Mouse (Mus musculus): ENCODE results near the gene Gsdma2.
"Not testable (repeated sequence)": the region's sequence is repeated elsewhere in the genome, so short reads cannot be mapped to it uniquely, and the experiment has no call there.

Gene Gsdma2

DNA sequence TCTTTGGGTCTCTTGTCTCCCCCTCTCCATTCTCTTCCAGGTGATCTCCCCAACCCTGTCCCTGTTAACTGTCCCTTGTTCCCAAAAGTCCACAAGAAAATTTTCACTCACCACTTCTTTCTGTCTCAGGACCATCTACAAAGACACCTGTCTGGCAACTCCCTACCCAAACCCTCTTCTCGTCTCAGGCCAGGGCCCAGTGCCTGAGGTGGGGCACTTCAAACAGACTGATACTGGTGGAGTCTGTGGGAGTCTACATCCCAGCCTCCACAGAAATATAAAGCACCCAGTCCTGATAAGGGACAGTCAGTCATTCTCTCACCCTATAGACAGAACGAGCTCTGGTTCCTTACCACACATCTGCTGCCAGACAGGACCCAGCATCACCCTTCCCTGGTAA is at the start of gene Gsdma2:
Gene Gsdma2, plus strand, starts transcription at position 301 of the 400 bp plus-strand sequence.
- no peak for DNase-seq (ENCODE audit: low read depth, low spot score)

DNA sequence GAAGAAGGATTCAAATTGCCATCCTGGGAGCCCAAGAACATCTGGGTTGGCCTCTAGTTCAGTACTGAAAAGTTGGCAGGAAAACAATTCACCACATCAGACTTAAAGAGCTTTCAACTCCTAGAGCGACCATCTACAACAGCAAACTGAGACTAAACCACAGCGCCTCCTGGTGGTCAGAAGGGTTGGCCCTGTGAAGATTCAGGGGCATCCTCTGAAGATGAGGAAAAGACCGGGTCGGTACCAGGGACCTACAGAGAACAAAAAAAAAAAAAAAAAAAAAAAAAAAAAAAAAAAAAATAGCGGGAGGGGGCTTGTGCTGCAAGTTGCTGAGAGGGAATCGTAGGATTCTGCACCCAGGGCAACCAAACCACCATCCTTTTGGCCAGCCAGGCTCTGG is 49.2 kb upstream of the Gsdma2 start:
- DNase-seq (ENCODE audit: low read depth, low spot score) = peak; percentile 65

- no peak for DNase-seq (ENCODE audit: low read depth, low spot score)
Measured at GRCm38 (mm10) chr11:98597991-98598390, 48.6 kb upstream of the Gsdma2 start, which contains the start of gene Lrrc3c. Gene Lrrc3c, plus strand, starts transcription at chr11:98598291.

DNA sequence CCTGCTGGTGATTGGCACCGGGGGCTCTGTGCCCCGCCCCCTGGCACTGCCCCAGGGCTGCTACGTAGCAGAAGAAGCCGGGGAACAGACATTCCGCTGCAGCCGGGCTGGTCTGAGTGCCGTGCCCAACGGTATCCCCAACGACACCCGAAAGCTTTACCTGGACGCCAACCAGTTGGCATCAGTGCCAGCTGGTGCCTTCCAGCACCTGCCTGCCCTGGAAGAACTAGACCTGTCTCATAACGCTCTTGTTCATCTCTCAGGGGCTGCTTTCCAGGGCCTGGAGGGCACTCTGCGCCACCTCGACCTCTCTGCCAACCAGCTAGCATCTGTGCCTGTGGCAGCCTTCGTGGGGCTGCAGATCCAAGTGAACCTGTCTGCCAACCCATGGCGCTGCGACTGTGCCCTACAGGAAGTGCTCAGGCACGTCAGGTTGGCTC is 47.7 kb upstream of the Gsdma2 start:
- no peak for DNase-seq (ENCODE audit: low read depth, low spot score)

DNA sequence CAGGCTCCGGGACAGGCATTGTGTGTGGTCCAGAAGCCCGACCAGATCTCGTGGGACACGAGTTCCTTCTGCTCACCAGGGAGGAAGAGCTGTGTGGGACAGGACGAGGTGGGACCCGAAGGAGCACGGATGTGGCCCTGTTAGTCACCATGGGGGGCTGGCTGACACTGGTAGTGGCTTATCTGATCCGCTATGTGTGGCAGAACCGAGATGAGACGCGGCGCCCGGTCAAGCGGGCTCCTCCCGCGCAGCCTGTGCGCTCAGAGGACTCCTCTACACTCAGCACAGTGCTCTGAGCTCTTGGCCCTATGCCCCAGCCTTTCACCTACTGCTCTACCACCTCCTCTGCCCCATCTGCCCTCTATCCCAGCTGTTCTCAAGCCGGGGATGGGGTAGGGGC is 47.3 kb upstream of the Gsdma2 start:
- no peak for DNase-seq (ENCODE audit: low read depth, low spot score)

DNA sequence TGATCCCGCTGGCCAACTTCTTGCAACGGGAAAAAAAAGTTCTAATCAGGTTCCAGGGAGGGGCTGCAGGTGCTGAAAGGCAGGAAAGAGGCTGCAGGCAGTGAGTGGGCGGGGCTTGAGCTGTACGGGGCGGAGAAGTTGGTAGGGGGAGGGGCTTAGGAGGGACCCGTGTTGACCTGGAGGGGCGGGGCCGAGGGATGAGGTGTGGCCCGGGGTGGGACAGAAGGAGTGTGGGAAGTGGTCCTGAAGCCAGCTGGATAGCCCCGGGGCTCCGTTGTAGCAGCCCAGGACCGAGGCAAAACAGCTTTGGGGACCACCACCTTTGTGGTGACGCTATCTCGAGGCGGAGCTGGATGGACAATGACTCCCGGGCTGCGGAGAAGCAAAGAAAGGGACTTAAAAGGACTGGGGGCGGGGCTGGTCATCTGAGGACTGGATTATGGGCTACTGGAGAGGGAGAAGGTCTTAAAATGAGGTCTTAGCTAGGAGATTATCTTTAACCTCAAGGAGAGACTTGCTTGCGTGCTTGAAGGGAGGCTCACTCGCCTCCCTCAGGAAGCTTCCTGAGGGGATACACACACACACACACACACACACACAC is 44.4 kb upstream of the Gsdma2 start:
- peak; percentile 39 for DNase-seq (ENCODE audit: low read depth, low spot score)

DNA sequence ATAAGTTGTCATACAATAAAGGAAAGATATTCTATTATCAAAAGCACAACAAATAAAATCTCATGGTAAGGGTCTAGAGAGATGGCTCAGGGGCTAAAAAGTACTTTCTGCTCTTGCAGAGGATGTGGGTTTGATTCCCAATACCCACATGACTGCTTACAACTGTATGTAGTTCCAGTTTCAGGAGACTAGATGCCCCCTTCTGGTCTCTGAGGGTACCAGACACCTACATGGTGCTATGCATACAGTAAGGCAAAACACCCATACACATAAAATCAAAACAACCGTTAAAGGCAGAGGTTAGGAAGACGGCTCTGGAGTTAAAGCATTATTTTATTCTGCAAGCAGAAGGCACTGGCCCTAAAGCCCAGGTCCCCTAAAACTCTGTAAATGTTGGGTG is 42.6 kb upstream of the Gsdma2 start:
- DNase-seq (ENCODE audit: low read depth, low spot score) = no peak

- DNase-seq (ENCODE audit: low read depth, low spot score) = not testable (repeated sequence)
Measured at GRCm38 (mm10) chr11:98604911-98605310, 41.6 kb upstream of the Gsdma2 start.

DNA sequence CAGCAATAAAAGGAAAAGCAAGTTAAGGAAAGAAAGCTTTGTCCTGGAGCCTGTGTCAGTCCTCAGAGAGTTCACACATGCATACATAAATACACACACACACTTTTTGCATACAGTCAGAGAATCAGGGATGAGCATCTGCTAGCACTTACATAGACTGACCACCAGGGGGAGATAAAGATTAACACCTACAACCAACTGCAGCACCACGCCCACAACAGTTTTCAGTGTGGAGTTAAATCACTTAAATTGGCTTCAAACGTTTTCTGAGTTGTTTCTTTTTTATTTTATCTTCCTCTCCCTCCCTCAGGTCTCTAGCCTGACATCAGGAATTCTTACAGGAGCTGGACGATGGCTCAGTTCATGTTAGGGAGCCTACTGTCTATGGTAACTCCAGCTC is 39.8 kb upstream of the Gsdma2 start:
- DNase-seq (ENCODE audit: low read depth, low spot score) = peak; percentile 54

DNA sequence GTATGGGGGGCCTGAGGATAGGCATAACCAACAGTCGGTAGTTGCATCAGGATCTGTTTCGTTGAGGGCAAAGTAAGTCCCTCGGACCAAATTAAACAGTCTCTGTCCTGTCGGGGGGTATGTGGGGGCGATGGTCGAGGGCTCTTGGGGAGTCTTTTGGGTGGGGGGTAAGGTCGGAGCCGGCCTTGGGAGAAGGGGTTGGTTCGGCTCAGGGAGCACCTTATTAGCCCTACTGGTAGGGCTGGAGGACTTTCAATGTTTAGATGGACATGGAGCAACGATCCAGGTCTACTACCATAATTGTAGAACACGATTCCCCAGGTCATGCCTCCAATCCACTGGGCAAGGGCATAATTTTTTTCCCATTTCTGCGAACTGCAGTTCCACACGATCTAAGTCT is 25.8 kb upstream of the Gsdma2 start:
- DNase-seq (ENCODE audit: low read depth, low spot score) = no peak

DNA sequence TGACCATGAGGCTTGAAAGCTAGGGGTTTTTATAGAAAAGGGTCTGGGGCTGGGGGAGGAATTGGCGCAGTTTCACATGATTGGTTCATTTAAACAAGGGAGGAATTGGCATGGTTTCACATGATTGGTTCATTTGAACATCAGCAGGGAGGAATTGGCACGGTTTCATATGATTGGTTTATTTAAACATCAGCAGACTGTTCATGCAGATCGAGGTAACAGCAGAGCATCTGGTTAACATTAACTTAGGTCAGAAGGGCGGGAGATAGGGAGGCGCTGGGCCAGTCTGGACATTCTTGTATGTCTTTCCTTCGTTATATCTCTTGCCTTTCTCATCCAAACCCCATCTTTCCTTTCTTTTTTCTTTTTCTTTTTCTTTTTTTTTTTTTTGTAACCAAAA is 22.6 kb upstream of the Gsdma2 start:
- DNase-seq (ENCODE audit: low read depth, low spot score) = not testable (repeated sequence)

- DNase-seq (ENCODE audit: low read depth, low spot score) = not testable (repeated sequence)
Measured at GRCm38 (mm10) chr11:98624381-98624780, 22.2 kb upstream of the Gsdma2 start.

- no peak for DNase-seq (ENCODE audit: low read depth, low spot score)
Measured at GRCm38 (mm10) chr11:98625611-98626410, 20.7 kb upstream of the Gsdma2 start, which contains the start of the genes Gm12355 and Gsdma3. Gene Gm12355, minus strand, starts transcription at chr11:98625661. Gene Gsdma3, plus strand, starts transcription at chr11:98626360.

DNA sequence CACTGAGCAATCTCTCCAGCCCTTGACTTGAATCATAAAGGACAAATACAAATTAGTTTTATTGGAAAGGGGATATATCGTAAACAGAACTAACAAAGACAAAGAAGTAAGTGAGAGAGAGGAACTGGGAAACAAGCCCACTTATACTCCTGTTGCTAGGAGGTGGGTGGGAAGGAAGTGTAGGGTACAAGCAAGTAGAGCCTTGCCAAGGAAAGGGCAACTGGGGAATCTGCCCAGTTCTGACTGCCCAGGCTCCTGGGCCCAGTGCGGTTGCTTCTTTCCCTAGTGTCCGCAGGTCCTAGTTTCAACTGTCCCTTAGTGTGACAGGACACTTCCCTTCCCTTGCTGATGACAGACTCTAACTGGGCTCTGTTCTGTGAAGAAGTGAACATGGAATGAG is 17.9 kb upstream of the Gsdma2 start:
- DNase-seq (ENCODE audit: low read depth, low spot score) = no peak

GRCm38 (mm10) chr11:98630646-98631045 is 15.9 kb upstream of the Gsdma2 start:
- no peak for DNase-seq (ENCODE audit: low read depth, low spot score)

DNA sequence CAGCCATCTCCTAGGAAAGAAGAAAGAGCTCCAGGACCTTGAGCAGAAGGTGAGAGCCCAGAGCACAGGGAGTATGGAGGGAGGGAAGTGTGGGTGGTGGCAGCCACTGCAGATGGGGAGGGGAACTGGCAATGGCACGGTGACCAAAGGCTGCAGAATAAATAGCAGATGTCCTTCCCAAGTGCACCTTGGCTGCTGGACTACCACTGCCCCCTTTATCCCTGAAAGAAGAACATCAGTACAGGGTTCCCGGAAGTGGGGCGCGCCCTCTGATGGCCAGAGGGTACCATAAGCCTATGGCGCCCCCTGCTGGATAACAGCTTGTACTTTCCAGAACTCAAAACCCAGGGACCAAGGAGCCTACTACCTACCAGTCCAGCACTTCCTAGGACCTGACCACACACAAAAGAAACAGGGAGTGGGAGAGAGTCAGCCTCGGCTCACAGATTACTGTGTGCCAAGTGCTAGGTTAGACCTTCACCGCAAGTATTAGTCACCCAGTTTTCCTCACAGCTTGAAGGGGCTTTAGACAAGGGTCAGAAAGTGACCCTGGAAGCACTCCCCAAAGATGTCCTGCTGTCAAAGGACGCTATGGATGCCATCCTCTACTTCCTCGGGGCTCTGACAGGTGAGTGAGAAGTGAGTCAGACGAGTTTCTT is 11.1 kb upstream of the Gsdma2 start:
- DNase-seq (ENCODE audit: low read depth, low spot score) = not testable (repeated sequence)

GRCm38 (mm10) chr11:98637501-98637900 is 9.1 kb upstream of the Gsdma2 start:
- DNase-seq (ENCODE audit: low read depth, low spot score) = no peak

DNA sequence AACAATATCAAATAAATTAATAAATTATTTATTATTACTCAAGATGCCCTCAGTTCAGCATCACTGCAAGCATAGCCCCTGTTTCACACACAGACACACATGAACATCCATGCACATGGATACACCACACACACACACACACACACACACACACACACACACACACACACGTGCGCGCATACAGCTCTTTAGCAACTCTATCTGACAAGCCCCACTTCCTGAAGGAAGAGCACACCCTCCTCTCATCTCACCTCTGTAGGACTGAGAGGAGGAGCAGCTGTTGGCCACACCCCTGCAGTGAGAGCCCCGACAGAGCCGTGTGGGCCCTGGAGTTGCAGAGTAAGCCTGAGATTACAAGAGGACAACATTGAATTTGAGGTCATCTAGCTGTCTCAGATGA is 6.5 kb upstream of the Gsdma2 start:
- no peak for DNase-seq (ENCODE audit: low read depth, low spot score)

GRCm38 (mm10) chr11:98644757-98645156 is 1.8 kb upstream of the Gsdma2 start:
- DNase-seq (ENCODE audit: low read depth, low spot score) = no peak

DNA sequence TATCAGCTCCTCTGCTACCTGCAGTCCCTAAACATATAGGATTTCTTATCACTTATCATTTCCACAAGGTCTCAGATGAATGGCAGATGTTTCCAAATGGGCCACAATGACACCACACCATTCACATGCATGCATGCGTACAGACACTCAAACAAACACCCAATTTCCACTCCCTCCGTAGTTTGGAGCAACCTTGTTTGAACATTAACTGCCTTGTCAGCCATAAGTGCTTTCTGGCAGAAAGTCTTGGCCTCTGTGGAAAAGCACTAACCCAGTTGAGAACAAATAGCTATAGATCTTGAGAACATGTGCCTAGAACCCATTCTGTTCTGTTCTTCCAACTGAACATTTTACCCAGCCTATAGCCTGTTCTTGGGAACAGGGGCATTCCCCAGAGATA is 613 bp upstream of the Gsdma2 start:
- no peak for DNase-seq (ENCODE audit: low read depth, low spot score)

GRCm38 (mm10) chr11:98655076-98655475 is 8.5 kb downstream of the Gsdma2 start:
- DNase-seq (ENCODE audit: low read depth, low spot score) = peak; percentile 26

GRCm38 (mm10) chr11:98660517-98660916 is 14.0 kb downstream of the Gsdma2 start:
- peak; percentile 67 for DNase-seq (ENCODE audit: low read depth, low spot score)

All from forelimb bud, embryonic 11.5 days (tissue).